In genomic region chr10:89444381-89444780, GRCm38 (mm10) we compare ENCODE assay signal across 7 mouse cellular contexts. TPM values are rescaled to one million over a fixed set of nuclear protein-coding genes. Genes with fewer than 3 reads are reported as not detected.
DNase-seq lines count a peak whose midpoint lies in the region; ATAC-seq and TF ChIP-seq lines count a peak whose summit lies in the region.

No protein-coding gene starts in this region.

- ATAC-seq in lung, postnatal 0 days: no peak
- ATAC-seq in forebrain, embryonic 13.5 days: no peak
- no peak for ATAC-seq in liver, embryonic 13.5 days (ENCODE audit: low read depth)
- no peak for ATAC-seq in stomach, postnatal 0 days (ENCODE audit: low FRiP score, low TSS enrichment)

- H3K36me3 ChIP-seq in lung, postnatal 0 days (ENCODE audit: insufficient read depth, low read length): no peaks in the 10 kb centered on the region
- H3K36me3 ChIP-seq in forebrain, embryonic 13.5 days (ENCODE audit: poor library complexity, severe bottlenecking): no peaks in the 10 kb centered on the region
- peaks cover 12% of the 10 kb centered on the region; the same call in 1 of the 2 replicates for H3K36me3 ChIP-seq in liver, embryonic 13.5 days
- H3K36me3 ChIP-seq in stomach, postnatal 0 days (ENCODE audit: control insufficient read depth, insufficient read depth, low read length): no peaks in the 10 kb centered on the region

- peak overlapping the region; percentile 64 for H3K4me3 ChIP-seq in lung, postnatal 0 days (ENCODE audit: low read depth, low read length)
- peak overlapping the region; percentile 62 for H3K4me3 ChIP-seq in forebrain, embryonic 13.5 days
- peak overlapping the region; percentile 83 for H3K4me3 ChIP-seq in liver, embryonic 13.5 days (replicated peaks)
- H3K4me3 ChIP-seq in stomach, postnatal 0 days (ENCODE audit: low read depth, low read length): peak overlapping the region; percentile 75
- no peak overlapping the region for H3K4me3 ChIP-seq in cerebellum, adult 2 months (replicated peaks; ENCODE audit: insufficient read depth, low read depth, low read length)

- DNase-seq in lung, postnatal 0 days (ENCODE audit: low spot score): no peak
- DNase-seq in lung, postnatal 36 days: no peak
- DNase-seq in liver, embryonic 13.5 days: no peak
- no peak for DNase-seq in stomach, postnatal 0 days (ENCODE audit: low spot score)
- DNase-seq in layer of hippocampus, adult 9-10 months (ENCODE audit: low spot score): no peak
- DNase-seq in cerebellum, adult 2 months: no peak

- WGBS in lung, postnatal 0 days: 40% methylated on average over 3 of the region's 3 CpGs
- 36% methylated on average over 3 of the region's 3 CpGs for WGBS in forebrain, embryonic 13.5 days
- 29% methylated on average over 3 of the region's 3 CpGs for whole genome bisulfite sequencing in liver, embryonic 13.5 days (ENCODE audit: insufficient replicate concordance)
- 41% methylated on average over 3 of the region's 3 CpGs for WGBS in stomach, postnatal 0 days
- 38% methylated on average over 3 of the region's 3 CpGs for WGBS in cerebellum, adult 2 months

- no peak for TF ChIP-seq EP300 in lung, postnatal 0 days (IDR thresholded peaks at IDR 0.05)
- TF ChIP-seq EP300 in stomach, postnatal 0 days (optimal IDR thresholded peaks at IDR 0.05): no peak

- no peaks in the 10 kb centered on the region for H3K4me1 ChIP-seq in lung, postnatal 0 days (ENCODE audit: insufficient read depth, low read depth, low read length)
- H3K4me1 ChIP-seq in forebrain, embryonic 13.5 days: peaks cover 16% of the 10 kb centered on the region
- H3K4me1 ChIP-seq in liver, embryonic 13.5 days (replicated peaks): peaks cover 29% of the 10 kb centered on the region
- no peaks in the 10 kb centered on the region for H3K4me1 ChIP-seq in stomach, postnatal 0 days (replicated peaks; ENCODE audit: control insufficient read depth, insufficient read depth)
- H3K4me1 ChIP-seq in cerebellum, adult 2 months (ENCODE audit: control insufficient read depth, insufficient read depth, low read length): no peaks in the 10 kb centered on the region

- H3K9ac ChIP-seq in lung, postnatal 0 days (replicated peaks; ENCODE audit: low read depth): 0 out of 2 replicates have a peak overlapping the region, but pooled peaks have one; percentile 16
- H3K9ac ChIP-seq in forebrain, embryonic 13.5 days: peak overlapping the region; percentile 18; the same call in 1 of the 2 replicates
- peak overlapping the region; percentile 81 for H3K9ac ChIP-seq in liver, embryonic 13.5 days
- H3K9ac ChIP-seq in stomach, postnatal 0 days (ENCODE audit: low read length): no peak overlapping the region

- no peak overlapping the region for H3K27ac ChIP-seq in lung, postnatal 0 days (ENCODE audit: low read length)
- H3K27ac ChIP-seq in forebrain, embryonic 13.5 days: no peak overlapping the region
- H3K27ac ChIP-seq in liver, embryonic 13.5 days: peak overlapping the region; percentile 70
- H3K27ac ChIP-seq in stomach, postnatal 0 days (replicated peaks): peak overlapping the region; percentile 45
- no peak overlapping the region for H3K27ac ChIP-seq in cerebellum, adult 2 months (ENCODE audit: insufficient read depth, low read length)

- no peak for TF ChIP-seq POLR2A in cerebellum, adult 2 months (IDR thresholded peaks at IDR 0.05; ENCODE audit: borderline replicate concordance, insufficient read depth, low read length)

- H3K27me3 ChIP-seq in lung, postnatal 0 days (replicated peaks; ENCODE audit: insufficient read depth, low read length): no peaks in the 10 kb centered on the region
- H3K27me3 ChIP-seq in forebrain, embryonic 13.5 days: peaks cover 12% of the 10 kb centered on the region
- no peaks in the 10 kb centered on the region for H3K27me3 ChIP-seq in liver, embryonic 13.5 days
- no peaks in the 10 kb centered on the region for H3K27me3 ChIP-seq in stomach, postnatal 0 days (ENCODE audit: control insufficient read depth, insufficient read depth, low read length)
- no peaks in the 10 kb centered on the region for H3K27me3 ChIP-seq in cerebellum, adult 2 months (ENCODE audit: control insufficient read depth, insufficient read depth, low read length)

- no peak for TF ChIP-seq CTCF in lung, postnatal 0 days (IDR thresholded peaks at IDR 0.05)
- no peak for TF ChIP-seq CTCF in stomach, postnatal 0 days (IDR thresholded peaks at IDR 0.05; ENCODE audit: low read depth)
- no peak for TF ChIP-seq CTCF in cerebellum, adult 2 months (IDR thresholded peaks at IDR 0.05; ENCODE audit: borderline replicate concordance, insufficient read depth, low read depth, low read length)

- H3K9me3 ChIP-seq in lung, postnatal 0 days (ENCODE audit: low read length): no peaks in the 10 kb centered on the region
- H3K9me3 ChIP-seq in forebrain, embryonic 13.5 days (replicated peaks): no peaks in the 10 kb centered on the region
- H3K9me3 ChIP-seq in liver, embryonic 13.5 days (replicated peaks): no peaks in the 10 kb centered on the region
- no peaks in the 10 kb centered on the region for H3K9me3 ChIP-seq in stomach, postnatal 0 days (ENCODE audit: control insufficient read depth, low read length)

- peak overlapping the region; percentile 100 for H3K4me2 ChIP-seq in lung, postnatal 0 days (replicated peaks; ENCODE audit: low read depth, low read length)
- peak overlapping the region; percentile 86 for H3K4me2 ChIP-seq in forebrain, embryonic 13.5 days
- peak overlapping the region; percentile 86 for H3K4me2 ChIP-seq in liver, embryonic 13.5 days
- peak overlapping the region; percentile 94 for H3K4me2 ChIP-seq in stomach, postnatal 0 days (replicated peaks; ENCODE audit: low read depth)

RNA-seq across cellular contexts. Expression of gene Gas2l3, which starts 0.6 kb away (rescaled TPM):
- polyA plus RNA-seq in lung, postnatal 0 days (2015; fragmentation: Nextera tagmentation; extraction: Ambion mirVana): 1.5 and 1.8 TPM in 2 replicates
- 18.6 and 19.7 TPM in 2 replicates for polyA plus RNA-seq in forebrain, embryonic 13.5 days (2015; fragmentation: Nextera tagmentation; extraction: Ambion mirVana)
- 5.0 and 6.2 TPM in 2 replicates for polyA plus RNA-seq in liver, embryonic 13.5 days (2015; fragmentation: Nextera tagmentation; extraction: Ambion mirVana)
- 5.4 and 6.4 TPM in 2 replicates for polyA plus RNA-seq in stomach, postnatal 0 days (2015; fragmentation: Nextera tagmentation; extraction: Ambion mirVana)
- polyA plus RNA-seq in cerebellum, adult 2 months (2012; rRNA removed): 1.5 and 1.9 TPM in 2 replicates

Comparison
In these comparisons a context has a peak if more than half of its experiments do, and no peak if none do; other contexts are left out.
1. H3K27ac ChIP-seq: peak in liver, embryonic 13.5 days (single experiment) and stomach, postnatal 0 days (single experiment); none in lung, postnatal 0 days (single experiment), forebrain, embryonic 13.5 days (single experiment) and cerebellum, adult 2 months (single experiment).
2. Peak in every context shown above with its lines, with median percentiles within 50 percentile points of each other: H3K4me2 ChIP-seq.